Mouse (Mus musculus): Measurements from ENCODE around the gene Phldb2.

- TF ChIP-seq CTCF (IDR thresholded peaks at IDR 0.05; ENCODE audit: borderline replicate concordance, extremely low read depth, insufficient read depth, insufficient read length) (no peak), POLR2A (IDR thresholded peaks at IDR 0.05; ENCODE audit: borderline replicate concordance, extremely low read depth, insufficient read depth, insufficient read length, poor library complexity, severe bottlenecking) (no peak)
Measured at GRCm38 (mm10) chr16:45832747-45833108, 120.7 kb downstream of the Phldb2 start.
